Mouse (Mus musculus) left cerebral cortex, adult 2 months (tissue): ENCODE data around the gene Mylip. TPM values are rescaled to one million over a fixed set of nuclear protein-coding genes. Genes with fewer than 3 reads are reported as not detected.

ENCODE experiments used
- DNase-seq, 2 experiments: peaks; one replicate each; pipeline ENCODE4 v3.0.0; 2021 to 2022; ENCODE audit warnings: low spot score in 2 of 2, mixed read lengths in 1 of 2; ENCODE audit errors: extremely low spot score in 1 of 2
- H3K27ac ChIP-seq: fragments of 200-600 bp; 2 replicates; pipeline ENCODE4 v1.8.1; 2022
- H3K4me3 ChIP-seq: fragments of 200-600 bp; 2 replicates; pipeline ENCODE4 v1.8.1; 2022
- CTCF ChIP-seq: fragments of 200-600 bp; IDR thresholded peaks from 2 replicates; pipeline ENCODE4 v1.8.1; 2022; ENCODE audit warnings: antibody characterized with exemption, mild to moderate bottlenecking, moderate library complexity
- intact Hi-C: fragments of 180-260 bp; cut with DNase I; formaldehyde crosslinking; loops from one replicate; pipeline ENCODE4 v1.15.1; 2025
- total RNA-seq, 2 experiments: library from RNA; stranded (reverse); gene quantifications; 2 replicates each; pipeline ENCODE4 v1.2.3; 2021

The Mylip gene
- total RNA-seq, 2 experiments from 2014 or later = 16.2 to 16.6 TPM

DNA sequence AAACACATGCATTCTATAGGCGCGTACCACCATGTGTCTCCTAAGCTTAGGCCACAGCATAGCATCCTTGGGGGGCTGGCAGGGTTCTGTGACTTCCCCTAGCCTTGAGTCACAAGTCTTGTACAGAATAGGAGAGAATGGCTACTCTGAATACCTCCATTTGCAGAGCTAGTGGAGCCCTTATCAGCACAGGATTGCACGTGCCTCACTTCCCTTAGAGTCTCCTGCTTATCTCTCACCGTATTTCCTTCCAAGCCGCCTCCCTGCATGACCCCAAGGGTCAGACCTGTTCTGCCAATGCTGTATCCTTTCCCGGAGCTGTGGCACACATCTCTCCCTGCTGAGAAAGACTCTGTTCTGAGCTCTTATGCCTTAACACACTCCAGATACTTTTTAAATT lies 17.2 kb downstream of the Mylip start:
- TF ChIP-seq CTCF = no peak
- intact Hi-C loops = no loop called here

GRCm38 (mm10) chr13:45410936-45411335 lies 21.4 kb downstream of the Mylip start:
- Histone ChIP-seq H3K27ac (no peak overlapping the region), H3K4me3 (no peak overlapping the region)
- intact Hi-C loops = no loop called here
- TF ChIP-seq CTCF = no peak
- DNase-seq = no peak

More for the DNA sequence above, 17.2 kb downstream of the Mylip start:
- no peak overlapping the region for H3K27ac ChIP-seq
- DNase-seq = no peak
- H3K4me3 ChIP-seq = no peak overlapping the region

DNA sequence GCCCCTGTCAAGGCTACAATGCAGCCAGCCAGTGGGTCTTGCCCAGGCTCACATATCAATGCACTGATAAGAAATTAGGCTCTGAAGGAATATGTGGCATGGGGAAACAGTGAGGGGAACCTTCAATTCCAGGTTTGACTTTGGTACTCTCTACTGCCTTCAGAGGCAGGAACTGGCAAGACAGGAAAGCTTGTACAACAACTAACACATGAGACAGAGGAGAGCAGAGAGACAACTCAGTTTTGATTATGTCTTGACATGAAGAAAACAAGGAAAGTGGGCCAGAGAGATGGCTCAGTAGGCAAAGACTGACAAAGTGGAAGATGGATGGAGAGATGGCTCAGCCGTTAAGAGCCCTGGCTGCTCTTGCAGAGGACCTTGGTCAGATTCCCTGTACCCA lies 23.5 kb downstream of the Mylip start:
- intact Hi-C loops = no loop called here

DNA sequence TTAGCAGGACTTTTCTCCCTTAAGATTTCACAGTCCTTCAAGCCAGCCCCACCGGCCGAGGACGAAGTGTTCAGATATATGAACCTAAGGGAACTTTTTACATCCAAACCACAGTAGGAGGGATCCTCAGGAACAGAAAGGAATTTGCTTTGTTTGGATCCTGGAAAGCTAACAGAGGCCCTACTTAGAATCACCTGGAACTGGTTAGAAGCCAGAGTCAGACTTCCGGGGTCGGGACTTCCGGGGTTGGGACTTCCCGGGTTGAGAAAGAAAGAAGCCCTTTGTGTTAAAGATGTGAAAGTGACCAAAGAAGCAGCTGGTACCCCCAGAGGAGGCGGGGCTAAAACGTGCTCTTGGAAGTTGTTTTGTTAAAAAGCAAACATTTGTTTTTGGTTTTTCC lies 24.5 kb downstream of the Mylip start:
- no peak overlapping the region for H3K27ac ChIP-seq
- DNase-seq = no peak
- intact Hi-C loops = no loop called here
- no peak overlapping the region for H3K4me3 ChIP-seq
- TF ChIP-seq CTCF = no peak

More for the DNA sequence above, 23.5 kb downstream of the Mylip start:
- H3K4me3 ChIP-seq = no peak overlapping the region
- no peak overlapping the region for H3K27ac ChIP-seq
- DNase-seq = no peak
- peak; percentile 5; the same call in 1 of the 2 replicates for TF ChIP-seq CTCF

DNA sequence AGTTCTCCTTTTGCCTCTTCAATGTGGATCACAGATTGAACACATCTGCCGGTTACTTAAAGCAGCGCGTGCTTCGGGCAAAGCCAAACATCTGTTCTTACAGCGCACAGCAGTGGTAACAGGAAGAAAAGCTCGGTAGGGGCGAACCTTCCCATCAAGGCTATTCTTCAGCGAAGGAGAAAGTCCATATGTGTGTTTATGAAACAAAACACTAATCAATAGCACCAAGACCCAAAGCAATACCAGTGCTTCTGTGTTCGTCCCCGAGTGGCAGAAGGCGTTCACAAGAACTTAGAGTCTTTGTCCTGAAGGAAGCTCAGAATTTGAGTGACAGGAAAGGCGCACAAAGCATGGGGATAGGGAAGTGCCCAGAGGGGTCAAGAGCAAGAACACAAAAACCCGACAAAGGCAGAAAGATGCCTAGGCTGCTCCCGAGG lies 27.1 kb downstream of the Mylip start:
- no peak overlapping the region for H3K4me3 ChIP-seq
- TF ChIP-seq CTCF = no peak
- no peak for DNase-seq
- H3K27ac ChIP-seq = no peak overlapping the region
- intact Hi-C loops = no loop called here

DNA sequence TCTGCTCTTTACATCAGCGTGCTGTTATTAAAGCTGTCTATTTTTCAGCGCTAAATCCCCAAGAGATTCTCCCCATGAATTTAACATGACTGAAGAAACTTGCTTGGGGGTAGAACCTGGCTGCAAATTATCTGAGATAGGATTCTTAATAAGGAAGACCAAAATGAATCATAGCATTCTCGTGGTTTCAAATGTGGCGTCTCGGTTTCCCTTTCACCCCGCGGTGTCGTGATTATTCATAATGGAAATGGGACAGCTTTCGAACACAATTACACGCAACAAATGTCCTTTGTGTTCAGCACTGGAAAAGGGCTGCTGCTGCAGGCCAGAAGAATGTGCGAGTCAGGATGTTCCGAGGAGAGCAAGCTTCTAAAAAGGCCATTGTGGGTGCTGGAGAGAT lies 29.4 kb downstream of the Mylip start:
- TF ChIP-seq CTCF = no peak
- Histone ChIP-seq H3K27ac (no peak overlapping the region), H3K4me3 (no peak overlapping the region)
- DNase-seq = no peak
- intact Hi-C loops = no loop called here

DNA sequence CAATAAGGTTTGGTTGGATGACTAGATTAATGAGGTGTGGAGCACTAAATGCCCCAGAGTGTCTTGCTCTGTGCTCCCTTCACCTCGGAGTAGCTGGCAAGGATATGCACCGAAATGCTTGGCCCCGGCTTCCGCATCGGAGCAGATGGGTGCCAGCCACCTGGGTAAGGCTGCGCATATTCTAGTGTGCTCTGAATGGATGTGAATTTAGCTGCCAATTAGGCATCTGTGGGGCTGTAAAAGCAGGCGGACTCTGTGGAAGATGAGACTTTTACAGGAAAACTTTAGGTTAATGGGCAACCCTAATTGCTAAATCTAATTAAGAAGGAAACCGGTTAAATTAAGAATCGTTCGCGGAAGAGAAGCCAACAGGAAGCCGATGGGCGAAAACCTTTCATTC lies 32.7 kb downstream of the Mylip start:
- H3K4me3 ChIP-seq = no peak overlapping the region
- TF ChIP-seq CTCF = no peak
- DNase-seq = no peak
- H3K27ac ChIP-seq = no peak overlapping the region
- intact Hi-C loops = no loop called here

- no peak for DNase-seq
- Histone ChIP-seq H3K4me3 (no peak overlapping the region), H3K27ac (no peak overlapping the region)
- no peak for TF ChIP-seq CTCF
- intact Hi-C loops = no loop called here
These were observed 33.2 kb downstream of the Mylip start for GRCm38 (mm10) chr13:45422709-45423108.

DNA sequence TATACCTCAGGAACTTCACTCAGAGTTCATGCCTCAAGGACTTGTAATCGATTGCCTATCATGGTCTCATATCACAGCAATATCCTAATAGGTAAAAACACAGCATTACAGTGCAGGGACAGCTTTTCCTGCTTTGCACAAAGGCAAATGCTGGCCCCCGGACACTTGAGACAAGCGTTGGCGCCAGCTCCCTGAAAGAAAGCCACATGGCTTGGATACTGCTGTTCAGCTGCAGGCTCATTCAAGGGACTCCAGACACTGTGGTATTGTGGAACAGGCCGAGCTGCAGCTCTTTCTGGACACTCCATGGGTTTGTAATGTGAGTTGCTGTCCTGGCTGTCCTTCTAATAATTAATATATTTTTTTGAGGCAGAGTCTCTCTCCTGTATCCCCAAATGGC lies 34.4 kb downstream of the Mylip start:
- no peak for TF ChIP-seq CTCF
- DNase-seq = no peak
- intact Hi-C loops = no loop called here
- Histone ChIP-seq H3K4me3 (no peak overlapping the region), H3K27ac (no peak overlapping the region)

DNA sequence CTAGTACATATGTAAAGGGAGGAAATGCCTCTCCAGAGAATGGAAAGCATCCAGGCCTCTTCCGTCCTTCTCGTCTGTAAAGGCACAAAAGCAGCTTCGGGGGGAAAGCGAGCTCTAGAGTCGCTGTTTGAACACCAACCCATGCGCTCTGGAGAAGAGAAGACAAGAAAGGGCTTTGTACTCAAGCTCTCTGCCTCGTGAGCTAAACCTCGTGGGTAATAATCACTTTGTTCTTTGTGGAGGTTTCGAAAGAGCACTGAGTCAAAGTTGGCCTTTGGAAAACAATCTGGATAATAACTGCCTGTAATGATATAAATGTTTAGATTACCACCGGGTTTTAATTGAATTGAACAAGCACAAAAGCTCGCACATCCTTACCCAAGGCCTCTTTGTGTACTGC lies 39.7 kb downstream of the Mylip start:
- TF ChIP-seq CTCF = no peak
- intact Hi-C loops = no loop called here
- Histone ChIP-seq H3K4me3 (no peak overlapping the region), H3K27ac (no peak overlapping the region)
- DNase-seq = no peak

DNA sequence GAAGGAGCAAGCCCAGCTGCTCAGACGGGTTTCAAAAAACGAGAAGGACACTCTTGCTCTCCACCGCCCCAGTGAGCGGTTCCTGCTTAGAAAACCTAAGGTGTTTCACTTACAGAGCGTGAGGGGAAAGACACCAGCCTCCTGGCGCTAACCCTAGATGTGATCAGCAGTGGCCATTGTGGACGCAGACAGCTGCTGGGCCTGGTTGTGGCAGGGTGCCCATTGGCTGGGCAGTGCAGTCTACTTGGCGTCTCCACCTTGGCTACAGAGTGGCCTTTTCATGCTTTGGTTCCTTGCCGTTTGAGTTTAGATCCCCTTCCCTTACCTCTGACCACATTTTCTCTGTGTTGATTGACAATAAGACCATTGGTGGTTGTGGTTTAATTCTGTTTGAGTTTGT lies 47.6 kb downstream of the Mylip start:
- Histone ChIP-seq H3K27ac (no peak overlapping the region), H3K4me3 (no peak overlapping the region)
- TF ChIP-seq CTCF = no peak
- DNase-seq = no peak
- intact Hi-C loops = no loop called here

GRCm38 (mm10) chr13:45438853-45439252 lies 49.3 kb downstream of the Mylip start:
- TF ChIP-seq CTCF = no peak
- no peak overlapping the region for H3K27ac ChIP-seq

GRCm38 (mm10) chr13:45440226-45440625 lies 50.7 kb downstream of the Mylip start:
- no peak overlapping the region for H3K4me3 ChIP-seq
- intact Hi-C loops = no loop called here
- TF ChIP-seq CTCF = no peak
- DNase-seq = no peak
- no peak overlapping the region for H3K27ac ChIP-seq

More at GRCm38 (mm10) chr13:45438853-45439252, 49.3 kb downstream of the Mylip start:
- no peak for DNase-seq
- intact Hi-C loops = no loop called here
- H3K4me3 ChIP-seq = no peak overlapping the region
